22 mouse cellular contexts compared by ENCODE assay signal in genomic region chr15:27129697-27130096, GRCm38 (mm10).
"Had no signal": no experiment of that assay in that cellular context is flagged by ENCODE, and none has a peak within 500 bp of the region (broad histone marks: within the 10 kb centered on the region; RNA-seq: fewer than 3 reads in every experiment).

No protein-coding gene starts in this region.

- H3K27ac ChIP-seq: kidney, embryonic 15.5 days; limb, embryonic 12.5 days; limb, embryonic 15.5 days; liver, embryonic 14.5 days; lung, embryonic 15.5 days; neural tube, embryonic 12.5 days; neural tube, embryonic 15.5 days; stomach, embryonic 15.5 days had no signal

- DNase-seq: kidney, adult 2 months; kidney, postnatal 4 days; left cerebral cortex, postnatal 4 days; liver, postnatal 0 days; lung, postnatal 10 days; lung, postnatal 36 days; midbrain, embryonic 14.5 days; right cerebral cortex, adult 18-20 months; right cerebral cortex, postnatal 25 days; spleen, adult 18-20 months; thymus, postnatal 25 days had no signal

- H3K9ac ChIP-seq: kidney, embryonic 15.5 days; limb, embryonic 12.5 days; limb, embryonic 15.5 days; liver, embryonic 14.5 days; liver, postnatal 0 days; lung, embryonic 15.5 days; neural tube, embryonic 12.5 days; neural tube, embryonic 15.5 days; stomach, embryonic 15.5 days had no signal

- H3K36me3 ChIP-seq: kidney, embryonic 15.5 days; limb, embryonic 12.5 days; limb, embryonic 15.5 days; lung, embryonic 15.5 days; neural tube, embryonic 12.5 days; neural tube, embryonic 15.5 days; stomach, embryonic 15.5 days had no signal

- H3K9me3 ChIP-seq: kidney, embryonic 15.5 days; limb, embryonic 12.5 days; limb, embryonic 15.5 days; lung, embryonic 15.5 days; megakaryocyte, embryonic 14.5 days; neural tube, embryonic 12.5 days; neural tube, embryonic 15.5 days; stomach, embryonic 15.5 days had no signal

- H3K4me2 ChIP-seq: kidney, embryonic 15.5 days; limb, embryonic 12.5 days; limb, embryonic 15.5 days; liver, embryonic 11.5 days; lung, embryonic 15.5 days; midbrain, embryonic 11.5 days; neural tube, embryonic 12.5 days; neural tube, embryonic 15.5 days; stomach, embryonic 15.5 days had no signal

- ATAC-seq: liver, postnatal 0 days had no signal

- H3K4me3 ChIP-seq: kidney, embryonic 15.5 days; limb, embryonic 12.5 days; limb, embryonic 15.5 days; lung, embryonic 15.5 days; megakaryocyte, embryonic 14.5 days; neural tube, embryonic 12.5 days; neural tube, embryonic 15.5 days; stomach, embryonic 15.5 days had no signal

- H3K27me3 ChIP-seq: kidney, embryonic 15.5 days; limb, embryonic 12.5 days; limb, embryonic 15.5 days; lung, embryonic 15.5 days; megakaryocyte, embryonic 14.5 days; neural tube, embryonic 12.5 days; neural tube, embryonic 15.5 days; stomach, embryonic 15.5 days had no signal

- H3K4me1 ChIP-seq: kidney, embryonic 15.5 days; lung, embryonic 15.5 days; megakaryocyte, embryonic 14.5 days; neural tube, embryonic 12.5 days; neural tube, embryonic 15.5 days; stomach, embryonic 15.5 days had no signal
